16 mouse cellular contexts compared by ENCODE assay signal in genomic region chr6:24585431-24586310, GRCm38 (mm10). TPM values are rescaled to one million over a fixed set of nuclear protein-coding genes. Genes with fewer than 3 reads are reported as not detected.
DNase-seq lines count a peak whose midpoint lies in the region; ATAC-seq and TF ChIP-seq lines count a peak whose summit lies in the region.
"Had no signal": no experiment of that assay in that cellular context is flagged by ENCODE, and none has a peak within 500 bp of the region (broad histone marks: within the 10 kb centered on the region; RNA-seq: fewer than 3 reads in every experiment).

No protein-coding gene starts in this region.

- H3K27me3 ChIP-seq in kidney, adult 2 months (replicated peaks; ENCODE audit: control insufficient read depth, insufficient read depth, low read length) = no peaks in the 10 kb centered on the region
- H3K27me3 ChIP-seq in intestine, embryonic 16.5 days (replicated peaks; ENCODE audit: control insufficient read depth, insufficient read depth, low read length) = no peaks in the 10 kb centered on the region
- H3K27me3 ChIP-seq: liver, embryonic 13.5 days had no signal

- peak; percentile 42 for ATAC-seq in intestine, embryonic 16.5 days
- ATAC-seq: midbrain, embryonic 16.5 days had no signal

- H3K4me2 ChIP-seq in intestine, embryonic 16.5 days (ENCODE audit: low read depth, low read length) = no peak overlapping the region
- H3K4me2 ChIP-seq: liver, embryonic 13.5 days had no signal

- peak overlapping the region; percentile 87 for H3K27ac ChIP-seq in kidney, adult 2 months (ENCODE audit: insufficient read depth, low read depth, low read length)
- peak overlapping the region; percentile 57 for H3K27ac ChIP-seq in intestine, embryonic 16.5 days (ENCODE audit: low read length)
- no peak overlapping the region for H3K27ac ChIP-seq in left cerebral cortex, adult 2 months
- H3K27ac ChIP-seq: liver, embryonic 13.5 days had no signal

- no peaks in the 10 kb centered on the region for H3K4me1 ChIP-seq in kidney, adult 2 months (ENCODE audit: control insufficient read depth, insufficient read depth, low read length)
- H3K4me1 ChIP-seq in intestine, embryonic 16.5 days (ENCODE audit: control insufficient read depth, insufficient read depth, low read length) = no peaks in the 10 kb centered on the region
- H3K4me1 ChIP-seq: liver, embryonic 13.5 days had no signal

- WGBS in kidney, adult 2 months = 39% methylated on average over 10 of the region's 10 CpGs
- WGBS in intestine, embryonic 16.5 days = 43% methylated on average over 10 of the region's 10 CpGs

- TF ChIP-seq POLR2A in kidney, adult 2 months (IDR thresholded peaks at IDR 0.05; ENCODE audit: low read depth, low read length) = no peak

- no peak overlapping the region for H3K4me3 ChIP-seq in kidney, adult 2 months (ENCODE audit: insufficient read depth, low read depth, low read length)
- no peak overlapping the region for H3K4me3 ChIP-seq in intestine, embryonic 16.5 days (ENCODE audit: low read length)
- H3K4me3 ChIP-seq in left cerebral cortex, adult 2 months = no peak overlapping the region
- H3K4me3 ChIP-seq: liver, embryonic 13.5 days had no signal

- intact Hi-C loops in left cerebral cortex, adult 2 months (cut with DNase I) = no loop called here

- DNase-seq in kidney, adult 2 months = peak; percentile 37
- no peak for DNase-seq in kidney, adult 8-10 months
- DNase-seq in Muller cell, postnatal 12 days (ENCODE audit: inconsistent ontology term) = peak; percentile 80
- DNase-seq in embryo, embryonic 10.5 days (ENCODE audit: low spot score) = peak; percentile 36
- DNase-seq in left cerebral cortex, adult 2 months (ENCODE audit: extremely low spot score in 1 of 2, low spot score in 2 of 2) = no peak
- DNase-seq in cerebellum, adult 11-12 months = no peak
- no peak for DNase-seq in spleen, postnatal 10 days (ENCODE audit: low spot score in 2 of 2)
- DNase-seq: liver, embryonic 13.5 days; spleen, adult 18-20 months; thymus, postnatal 4 days had no signal

- no peak overlapping the region for H3K9ac ChIP-seq in intestine, embryonic 16.5 days (ENCODE audit: low read depth, low read length)
- H3K9ac ChIP-seq: liver, embryonic 13.5 days had no signal

- H3K36me3 ChIP-seq in kidney, adult 2 months (ENCODE audit: control insufficient read depth, insufficient read depth, low read length) = no peaks in the 10 kb centered on the region
- no peaks in the 10 kb centered on the region for H3K36me3 ChIP-seq in intestine, embryonic 16.5 days (ENCODE audit: control insufficient read depth, insufficient read depth, low read length)
- H3K36me3 ChIP-seq: liver, embryonic 13.5 days had no signal

- H3K9me3 ChIP-seq in intestine, embryonic 16.5 days (ENCODE audit: control insufficient read depth, low read length) = no peaks in the 10 kb centered on the region
- H3K9me3 ChIP-seq: liver, embryonic 13.5 days had no signal

- no peak for TF ChIP-seq CTCF in kidney, adult 2 months (conservative IDR thresholded peaks at IDR 0.05; ENCODE audit: insufficient read depth, insufficient read length, low read depth, low read length)
- no peak for TF ChIP-seq CTCF in left cerebral cortex, adult 2 months (IDR thresholded peaks at IDR 0.05)

RNA-seq across cellular contexts. Expression of gene Lmod2, which starts 11.9 kb away (rescaled TPM):
- polyA plus RNA-seq in kidney, adult 2 months (2012; rRNA removed) = 1.1 TPM in 1 of 2 replicates, not detected in the other
- polyA plus RNA-seq in intestine, embryonic 16.5 days (2015; fragmentation: Nextera tagmentation; extraction: Ambion mirVana) = 0.09 TPM in 1 of 2 replicates, not detected in the other
- total RNA-seq in left cerebral cortex, adult 2 months (2021) = not detected
- total RNA-seq: ES-E14 had no signal
- polyA plus RNA-seq: hindbrain, embryonic 11.5 days; midbrain, embryonic 16.5 days had no signal

RNA-seq across cellular contexts. Expression of gene Asb15, which starts 57.7 kb away (rescaled TPM):
- polyA plus RNA-seq in kidney, adult 2 months (2012; rRNA removed) = 2.6 and 3.8 TPM in 2 replicates
- polyA plus RNA-seq in intestine, embryonic 16.5 days (2015; fragmentation: Nextera tagmentation; extraction: Ambion mirVana) = not detected in 2 replicates
- not detected for total RNA-seq in left cerebral cortex, adult 2 months (2021)
- total RNA-seq: ES-E14; left cerebral cortex, adult 8-10 months had no signal
- polyA plus RNA-seq: embryonic facial prominence, embryonic 11.5 days; hindbrain, embryonic 11.5 days; liver, embryonic 13.5 days; midbrain, embryonic 16.5 days had no signal

RNA-seq across cellular contexts. Expression of gene Ndufa5, which starts 57.9 kb away (rescaled TPM):
- 14.8 and 24.9 TPM in 2 replicates for polyA plus RNA-seq in kidney, adult 2 months (2012; rRNA removed)
- polyA plus RNA-seq in intestine, embryonic 16.5 days (2015; fragmentation: Nextera tagmentation; extraction: Ambion mirVana) = 380 and 393 TPM in 2 replicates
- total RNA-seq in left cerebral cortex, adult 2 months (2021) = 100 to 1,000 TPM; 272 to 273 TPM

Comparison
In these comparisons a context has a peak if more than half of its experiments do, and no peak if none do; other contexts are left out.
1. DNase-seq: peak in kidney, adult 2 months (single experiment), Muller cell, postnatal 12 days (single experiment) and embryo, embryonic 10.5 days (single experiment); none in kidney, adult 8-10 months (0 of 2), left cerebral cortex, adult 2 months (0 of 2), cerebellum, adult 11-12 months (single experiment) and spleen, postnatal 10 days (0 of 2).
2. RNA of gene Ndufa5, which starts 57.9 kb away (polyA plus RNA-seq): 380 to 393 TPM in intestine, embryonic 16.5 days; 14.8 to 24.9 TPM in kidney, adult 2 months; every median in the first group is over 10 times any median in the second.